Mouse (Mus musculus) embryonic facial prominence, embryonic 10.5 days (tissue): Measurements from ENCODE around the gene Btg2. TPM values are rescaled to one million over a fixed set of nuclear protein-coding genes. Genes with fewer than 3 reads are reported as not detected.

Experiments used
- DNase-seq: peaks from one replicate; pipeline ENCODE4 v3.0.0-alpha.2; 2017; ENCODE audit warnings: low spot score
- H3K27ac ChIP-seq: fragments of 300-500 bp; sonication (generic); replicated peaks from 2 replicates; pipeline ENCODE4 v1.5.1; 2016; ENCODE audit warnings: mild to moderate bottlenecking
- H3K27me3 ChIP-seq: fragments of 300-500 bp; sonication (generic); replicated peaks from 2 replicates; pipeline ENCODE4 v1.6.1; 2016; ENCODE audit warnings: low read depth, mild to moderate bottlenecking; ENCODE audit not compliant: poor library complexity, severe bottlenecking
- H3K36me3 ChIP-seq: fragments of 300-500 bp; sonication (generic); replicated peaks from 2 replicates; pipeline ENCODE4 v1.6.1; 2016; ENCODE audit warnings: mild to moderate bottlenecking, moderate library complexity
- H3K4me1 ChIP-seq: fragments of 300-500 bp; sonication (generic); 2 replicates; pipeline ENCODE4 v1.6.1; 2016
- H3K4me3 ChIP-seq: fragments of 300-500 bp; sonication (generic); 2 replicates; pipeline ENCODE4 v1.5.1; 2016; ENCODE audit warnings: mild to moderate bottlenecking, moderate library complexity
- H3K9me3 ChIP-seq: fragments of 300-500 bp; sonication (generic); 2 replicates; pipeline ENCODE4 v1.6.1; 2016; ENCODE audit warnings: mild to moderate bottlenecking
- WGBS: fragments of 180-500 bp; shearing (Covaris S2); methylation state at CpG from one replicate; pipeline ENCODE4 v1.1.7; 2016; 5-methylcytosine and 5-hydroxymethylcytosine counted together
- polyA plus RNA-seq: library from polyadenylated mRNA; unstranded; fragments of >200 nt; fragmentation: Nextera tagmentation; extraction: Ambion mirVana; gene quantifications from 2 replicates; pipeline ENCODE4 v1.2.1, GENCODE M21; 2016

The Btg2 gene
- polyA plus RNA-seq, 1 experiment from 2014 or later, result 32.5 TPM

- Histone ChIP-seq H3K4me3 (no peak overlapping the region), H3K36me3 (no peaks in the 10 kb centered on the region), H3K4me1 (peaks cover 52% of the 10 kb centered on the region), H3K9me3 (no peaks in the 10 kb centered on the region), H3K27ac (peak overlapping the region; percentile 59), H3K27me3 (peaks cover 14% of the 10 kb centered on the region; the same call in 1 of the 2 replicates)
- DNase-seq, result no peak
- WGBS, result 86% methylated on average over 14 of the region's 14 CpGs
Measured at GRCm38 (mm10) chr1:134096264-134096934, 17.5 kb upstream of the Btg2 start.

- Histone ChIP-seq H3K4me1 (peaks cover 52% of the 10 kb centered on the region), H3K36me3 (no peaks in the 10 kb centered on the region), H3K4me3 (no peak overlapping the region), H3K9me3 (no peaks in the 10 kb centered on the region), H3K27me3 (peaks cover 18% of the 10 kb centered on the region; the same call in 1 of the 2 replicates), H3K27ac (peak overlapping the region; percentile 59; the same call in 1 of the 2 replicates)
- WGBS, result 80% methylated on average over 4 of the region's 4 CpGs
- DNase-seq, result no peak
Measured at GRCm38 (mm10) chr1:134095721-134096120, 16.8 kb upstream of the Btg2 start.

- H3K4me3 ChIP-seq, result no peak overlapping the region
- peaks cover 18% of the 10 kb centered on the region; the same call in 1 of the 2 replicates for H3K27me3 ChIP-seq
- no peaks in the 10 kb centered on the region for H3K36me3 ChIP-seq
- 60% methylated on average over 7 of the region's 7 CpGs for WGBS
- DNase-seq, result no peak
- H3K4me1 ChIP-seq, result peaks cover 47% of the 10 kb centered on the region
- H3K9me3 ChIP-seq, result no peaks in the 10 kb centered on the region
- 0 out of 2 replicates have a peak overlapping the region, but pooled peaks have one; percentile 8 for H3K27ac ChIP-seq
Measured at GRCm38 (mm10) chr1:134095033-134095612, 16.2 kb upstream of the Btg2 start.

GRCm38 (mm10) chr1:134093771-134094526 lies 15.0 kb upstream of the Btg2 start:
- Histone ChIP-seq H3K27me3 (peaks cover 18% of the 10 kb centered on the region; the same call in 1 of the 2 replicates), H3K27ac (peak overlapping the region; percentile 89), H3K36me3 (no peaks in the 10 kb centered on the region), H3K4me1 (peaks cover 37% of the 10 kb centered on the region), H3K4me3 (peak overlapping the region; percentile 63; the same call in 1 of the 2 replicates), H3K9me3 (no peaks in the 10 kb centered on the region)
- no peak for DNase-seq
- 64% methylated on average over 13 of the region's 13 CpGs for WGBS

GRCm38 (mm10) chr1:134092852-134093770 lies 14.2 kb upstream of the Btg2 start:
- Histone ChIP-seq H3K4me3 (peak overlapping the region; percentile 63), H3K4me1 (peaks cover 29% of the 10 kb centered on the region), H3K36me3 (no peaks in the 10 kb centered on the region), H3K9me3 (no peaks in the 10 kb centered on the region), H3K27ac (peak overlapping the region; percentile 89), H3K27me3 (peaks cover 18% of the 10 kb centered on the region; the same call in 1 of the 2 replicates)
- peak; percentile 91 for DNase-seq
- WGBS, result 2% methylated on average over 43 of the region's 43 CpGs

GRCm38 (mm10) chr1:134092368-134092767 lies 13.4 kb upstream of the Btg2 start:
- H3K27ac ChIP-seq, result peak overlapping the region; percentile 89
- peaks cover 23% of the 10 kb centered on the region for H3K4me1 ChIP-seq
- peak overlapping the region; percentile 63 for H3K4me3 ChIP-seq
- 33% methylated on average over 6 of the region's 6 CpGs for WGBS
- no peak for DNase-seq
- no peaks in the 10 kb centered on the region for H3K9me3 ChIP-seq
- H3K27me3 ChIP-seq, result peaks cover 18% of the 10 kb centered on the region; the same call in 1 of the 2 replicates
- no peaks in the 10 kb centered on the region for H3K36me3 ChIP-seq

GRCm38 (mm10) chr1:134091851-134092250 lies 12.9 kb upstream of the Btg2 start:
- 90% methylated on average over 3 of the region's 3 CpGs for WGBS
- Histone ChIP-seq H3K4me3 (no peak overlapping the region; the same call in 1 of the 2 replicates), H3K9me3 (no peaks in the 10 kb centered on the region), H3K36me3 (no peaks in the 10 kb centered on the region), H3K4me1 (peaks cover 28% of the 10 kb centered on the region), H3K27me3 (peaks cover 18% of the 10 kb centered on the region; the same call in 1 of the 2 replicates), H3K27ac (peak overlapping the region; percentile 89)
- DNase-seq, result no peak

GRCm38 (mm10) chr1:134089074-134089473 lies 10.2 kb upstream of the Btg2 start:
- peaks cover 10% of the 10 kb centered on the region; the same call in 1 of the 2 replicates for H3K27me3 ChIP-seq
- no peak overlapping the region for H3K4me3 ChIP-seq
- H3K36me3 ChIP-seq, result no peaks in the 10 kb centered on the region
- 90% methylated on average over 7 of the region's 7 CpGs for WGBS
- H3K9me3 ChIP-seq, result no peaks in the 10 kb centered on the region
- no peak for DNase-seq
- peaks cover 42% of the 10 kb centered on the region for H3K4me1 ChIP-seq
- no peak overlapping the region for H3K27ac ChIP-seq

GRCm38 (mm10) chr1:134086811-134087398 lies 8.0 kb upstream of the Btg2 start:
- Histone ChIP-seq H3K27me3 (peaks cover 8% of the 10 kb centered on the region; the same call in 1 of the 2 replicates), H3K4me3 (peak overlapping the region; percentile 6; the same call in 1 of the 2 replicates), H3K9me3 (no peaks in the 10 kb centered on the region), H3K27ac (peak overlapping the region; percentile 77), H3K36me3 (no peaks in the 10 kb centered on the region), H3K4me1 (peaks cover 31% of the 10 kb centered on the region)
- WGBS, result 51% methylated on average over 16 of the region's 16 CpGs
- DNase-seq, result no peak

GRCm38 (mm10) chr1:134086017-134086416 lies 7.1 kb upstream of the Btg2 start:
- H3K36me3 ChIP-seq, result no peaks in the 10 kb centered on the region
- H3K27ac ChIP-seq, result peak overlapping the region; percentile 77

GRCm38 (mm10) chr1:134084128-134084527 lies 5.2 kb upstream of the Btg2 start:
- no peaks in the 10 kb centered on the region for H3K9me3 ChIP-seq
- no peak for DNase-seq
- H3K27ac ChIP-seq, result no peak overlapping the region
- WGBS, result 85% methylated on average over 3 of the region's 3 CpGs
- H3K4me3 ChIP-seq, result no peak overlapping the region
- H3K27me3 ChIP-seq, result no peaks in the 10 kb centered on the region; the same call in 1 of the 2 replicates
- no peaks in the 10 kb centered on the region for H3K36me3 ChIP-seq
- peaks cover 49% of the 10 kb centered on the region for H3K4me1 ChIP-seq

More at GRCm38 (mm10) chr1:134086017-134086416, 7.1 kb upstream of the Btg2 start:
- no peaks in the 10 kb centered on the region; the same call in 1 of the 2 replicates for H3K27me3 ChIP-seq
- WGBS, result 19% methylated on average over 3 of the region's 3 CpGs
- H3K9me3 ChIP-seq, result no peaks in the 10 kb centered on the region
- H3K4me1 ChIP-seq, result peaks cover 31% of the 10 kb centered on the region
- DNase-seq, result no peak
- H3K4me3 ChIP-seq, result no peak overlapping the region
